Mouse (Mus musculus): ENCODE measurements at regions not wholly inside any gene's neighbourhood (a gene's known extent, or its start where the extent isn't known, plus 50 kb on each side); places are given as distances from the start of the nearest gene placed in this dataset.

DNA sequence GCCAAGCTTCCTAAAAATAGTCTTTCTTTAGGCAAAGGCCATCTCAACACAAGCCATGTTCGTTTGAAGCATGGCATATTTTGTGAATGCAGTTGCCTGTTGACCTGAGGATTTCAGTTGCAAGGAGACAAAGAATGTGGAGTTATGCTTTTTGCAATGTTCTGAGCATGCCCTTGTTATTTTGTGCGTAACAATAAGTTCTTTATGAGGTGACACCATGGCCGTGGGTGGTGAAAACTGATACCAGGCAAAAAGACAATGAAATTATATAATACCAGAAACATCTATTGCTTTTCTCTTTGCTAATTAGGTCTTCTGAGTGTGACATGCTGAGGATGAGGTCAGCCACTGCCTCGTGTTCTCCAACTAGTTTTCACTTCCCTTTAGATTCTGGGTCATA lies 236.4 kb downstream of the Ttc32 start:
- no peak for DNase-seq (ENCODE audit: low spot score)

DNA sequence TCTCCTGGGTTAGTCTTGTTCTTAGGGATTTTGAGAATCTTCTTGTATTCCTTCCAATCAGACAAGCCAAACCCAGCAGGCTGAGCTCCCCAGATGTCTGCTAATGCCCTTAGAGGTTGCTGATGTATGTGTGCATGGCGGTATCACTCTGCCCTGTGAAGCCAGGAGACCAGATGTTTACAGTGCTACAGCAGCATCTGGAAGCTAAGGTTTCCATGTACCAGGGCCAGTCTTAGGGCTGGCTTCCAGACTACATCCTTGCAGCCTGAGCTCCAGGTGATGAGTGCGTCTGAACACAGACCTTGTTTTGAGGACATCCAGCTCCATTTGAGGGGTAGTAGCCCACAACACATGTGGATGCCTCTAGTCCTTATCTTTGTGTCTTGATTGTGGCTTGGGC lies 241.7 kb downstream of the Ttc32 start:
- DNase-seq (ENCODE audit: low spot score) = no peak

- no peak for DNase-seq (ENCODE audit: low spot score)
Measured at GRCm38 (mm10) chr12:9274181-9274580, 244.4 kb downstream of the Ttc32 start.

GRCm38 (mm10) chr12:9275697-9276096 lies 245.9 kb downstream of the Ttc32 start:
- no peak for DNase-seq (ENCODE audit: low spot score)

DNA sequence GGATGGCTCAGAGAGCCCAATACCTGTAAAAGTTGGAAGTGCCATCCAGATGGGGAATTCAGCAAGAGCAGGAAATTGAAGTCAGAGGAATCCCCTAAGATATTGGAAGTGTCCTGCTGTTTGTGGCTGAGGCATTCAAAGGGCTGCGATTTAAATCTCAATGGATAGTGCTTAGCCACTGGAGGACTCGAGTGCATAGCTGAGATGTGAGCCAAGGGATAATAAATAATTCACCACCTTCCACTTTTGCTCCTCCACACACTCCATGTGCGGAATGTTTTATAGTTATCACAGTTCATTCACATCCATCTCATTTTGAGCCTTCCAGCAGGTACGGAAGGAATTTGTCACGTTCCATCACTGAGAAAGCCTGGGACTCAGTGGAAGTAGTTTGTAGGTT lies 248.9 kb downstream of the Ttc32 start:
- no peak for DNase-seq (ENCODE audit: low spot score)

GRCm38 (mm10) chr12:9279893-9280605 lies 250.3 kb downstream of the Ttc32 start:
- DNase-seq (ENCODE audit: low spot score) = no peak

DNA sequence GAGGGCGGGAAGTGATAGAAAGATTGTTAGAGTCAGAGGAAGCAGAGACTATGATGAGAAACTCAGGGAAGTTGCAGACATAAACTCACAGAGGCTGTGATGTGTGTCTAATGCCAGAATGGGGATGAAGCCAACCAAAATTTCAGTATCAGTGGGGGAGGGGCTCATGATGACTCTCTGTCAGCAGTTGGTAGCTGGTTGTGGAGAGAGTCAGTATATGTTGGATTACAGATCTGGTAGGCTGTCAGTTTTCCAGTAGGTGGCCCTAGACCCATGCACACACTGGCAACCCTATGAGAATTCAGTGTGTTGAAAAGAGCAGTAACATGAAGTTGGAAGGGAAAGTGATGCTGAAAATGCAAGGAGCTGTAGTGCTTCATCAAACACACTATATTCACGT lies 257.5 kb downstream of the Ttc32 start:
- DNase-seq (ENCODE audit: low spot score) = no peak

- DNase-seq (ENCODE audit: low spot score) = no peak
Measured at GRCm38 (mm10) chr12:9292656-9293055, 262.9 kb downstream of the Ttc32 start.

DNA sequence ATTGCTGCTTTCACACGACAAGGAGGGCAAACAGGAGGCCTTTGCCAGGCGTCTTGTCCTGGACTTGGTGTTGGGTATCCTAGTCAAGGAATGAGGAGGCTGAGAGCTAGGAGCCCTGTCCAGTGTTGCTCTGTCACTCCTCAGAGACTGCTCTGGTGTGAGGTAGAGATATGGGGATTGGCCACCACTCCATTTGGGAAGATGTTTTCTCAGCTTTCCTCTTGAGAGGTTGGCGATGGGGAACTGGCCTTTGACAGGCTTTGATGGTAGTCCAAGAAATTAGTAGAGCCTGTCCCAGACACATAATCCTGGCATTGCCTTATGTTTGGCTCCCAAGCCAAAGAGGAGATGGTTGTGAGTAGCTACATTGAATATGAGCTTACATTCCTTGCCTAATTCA lies 265.4 kb downstream of the Ttc32 start:
- DNase-seq (ENCODE audit: low spot score) = no peak

DNA sequence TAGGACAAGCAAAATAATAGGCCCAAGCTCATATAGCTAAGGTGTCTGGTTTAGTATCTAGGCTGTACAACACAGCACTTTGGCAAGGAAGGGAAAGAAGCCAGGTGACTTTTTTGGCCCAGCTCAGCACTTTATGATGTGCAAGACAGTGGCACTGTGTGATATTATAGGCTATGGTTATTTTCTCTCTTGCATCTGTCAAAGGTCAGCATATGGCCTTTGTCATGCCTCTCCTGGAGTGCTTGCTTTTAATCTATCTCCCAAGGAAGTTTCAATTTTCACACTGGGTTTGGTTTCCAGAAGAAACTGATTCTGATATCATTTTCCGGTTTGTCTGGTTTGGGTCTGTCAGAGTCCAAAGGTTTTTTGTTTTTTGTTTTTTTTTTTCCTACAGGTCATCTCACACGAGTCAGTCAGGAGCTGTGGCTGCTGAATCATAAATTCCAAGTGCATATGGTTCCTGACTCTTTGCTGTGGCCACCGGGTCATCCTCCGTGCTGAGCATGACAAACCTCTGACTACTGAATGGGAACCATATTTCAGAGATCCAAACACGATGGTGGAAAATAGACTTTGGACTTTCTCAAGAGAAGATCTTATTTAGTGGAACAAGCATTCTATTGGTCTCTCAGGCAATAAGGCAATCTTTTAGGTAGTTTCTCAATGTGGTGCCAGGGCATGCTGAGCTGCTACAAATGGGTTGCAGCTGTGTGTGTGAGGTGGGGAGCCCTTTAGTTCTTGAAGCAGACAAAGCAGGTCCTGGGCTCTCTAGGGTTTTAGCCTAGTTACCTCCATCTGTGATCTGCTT lies 269.3 kb downstream of the Ttc32 start:
- no peak for DNase-seq (ENCODE audit: low spot score)

DNA sequence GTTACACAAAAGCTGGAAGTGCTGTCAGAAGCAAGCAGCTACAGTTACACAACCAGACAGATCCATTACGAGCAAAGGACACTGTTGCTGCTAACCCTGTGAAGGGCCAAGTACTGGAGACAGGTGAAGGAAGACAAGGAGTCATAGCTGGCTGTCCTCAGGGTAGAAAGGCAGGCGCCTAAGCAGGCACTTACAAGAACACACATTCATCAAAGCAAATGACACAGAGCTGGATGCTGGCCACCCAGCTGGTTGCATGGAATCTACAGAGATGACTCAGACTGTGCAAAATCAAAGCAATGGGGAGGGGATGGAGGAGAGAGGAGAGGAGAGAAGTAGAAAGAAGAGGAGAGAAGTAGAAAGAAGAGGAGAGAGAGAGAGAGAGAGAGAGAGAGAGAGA lies 265.8 kb upstream of the Osr1 start:
- no peak for DNase-seq (ENCODE audit: low spot score)

DNA sequence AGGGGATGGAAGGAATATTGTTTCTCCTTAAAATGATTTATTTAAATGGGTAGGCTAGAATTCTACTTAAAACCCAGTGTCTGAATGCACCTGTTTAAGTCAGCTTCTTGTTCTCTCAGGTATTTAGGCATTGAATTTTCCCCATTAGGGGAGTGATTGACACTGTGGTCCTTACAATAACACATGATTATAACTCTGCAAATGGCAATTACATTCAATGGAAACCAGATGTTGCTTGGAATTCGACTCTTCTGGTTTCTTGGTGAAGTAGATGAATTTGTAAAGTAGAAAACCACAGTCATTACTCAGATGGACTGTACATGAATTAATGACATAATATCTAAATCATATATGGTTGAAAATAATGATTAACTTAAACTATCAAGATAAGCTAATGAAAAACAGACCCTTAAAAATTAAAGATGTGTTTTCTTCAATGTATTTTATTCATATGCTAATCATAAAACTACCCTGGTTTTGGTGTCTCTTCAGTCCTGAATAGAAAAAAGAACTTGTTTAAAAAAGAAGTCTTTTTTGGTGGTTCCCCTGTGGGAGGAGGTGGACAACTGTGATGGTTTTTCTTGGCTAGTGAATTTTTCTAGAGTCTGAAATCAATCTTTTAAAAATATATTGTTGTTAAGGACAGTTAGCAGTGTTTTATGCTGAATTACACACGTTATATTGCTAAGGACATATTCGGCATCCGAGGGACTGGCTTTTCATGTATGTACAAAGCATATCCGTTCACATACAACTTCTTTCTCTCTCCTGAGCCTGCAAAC lies 231.8 kb upstream of the Osr1 start:
- DNase-seq (ENCODE audit: low spot score) = no peak

DNA sequence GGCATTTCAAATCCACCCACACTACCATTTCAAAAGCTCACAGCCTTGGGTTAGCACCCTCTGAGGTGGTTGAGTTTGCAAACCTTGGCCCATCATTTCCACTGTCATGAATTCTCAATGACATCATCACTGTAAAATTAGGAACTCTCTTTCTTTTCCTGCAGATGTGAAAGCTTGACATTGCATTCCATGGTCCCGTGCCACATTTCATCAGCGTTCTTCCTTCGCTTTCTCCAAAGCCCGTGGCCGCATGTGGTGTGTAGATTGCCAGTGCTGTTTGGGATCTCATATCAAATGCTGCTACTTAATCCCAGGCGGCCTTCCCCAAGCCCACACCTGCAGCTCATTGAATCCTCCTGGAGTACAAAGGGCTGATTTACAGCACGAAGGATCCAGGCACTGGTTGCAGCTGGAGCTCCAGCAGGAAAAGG lies 231.1 kb upstream of the Osr1 start:
- DNase-seq (ENCODE audit: low spot score) = no peak

- DNase-seq (ENCODE audit: low spot score) = no peak
Measured at GRCm38 (mm10) chr12:9340769-9341168, 229.1 kb upstream of the Osr1 start.

GRCm38 (mm10) chr12:9345359-9345758 lies 224.6 kb upstream of the Osr1 start:
- DNase-seq (ENCODE audit: low spot score) = no peak

DNA sequence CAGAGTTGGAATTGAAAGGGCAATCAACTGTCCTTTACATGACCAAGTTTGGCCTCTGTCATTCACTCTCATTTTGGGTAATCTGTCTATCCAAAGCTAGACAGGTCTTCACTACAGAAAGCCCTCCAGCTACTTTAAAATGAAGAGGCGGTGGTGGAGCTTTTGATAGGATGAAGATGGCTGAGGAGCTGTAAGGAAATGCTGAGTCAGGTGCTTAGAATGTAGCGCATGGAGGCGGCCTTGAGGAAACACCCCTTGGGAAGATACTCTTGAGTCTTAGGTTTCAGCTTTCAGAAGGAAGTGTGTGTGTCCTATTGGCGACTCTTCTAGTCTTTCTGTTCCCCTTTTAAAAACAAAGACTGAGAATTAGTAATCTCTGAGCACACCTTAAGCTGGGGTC lies 214.4 kb upstream of the Osr1 start:
- DNase-seq (ENCODE audit: low spot score) = no peak

GRCm38 (mm10) chr12:9357856-9358255 lies 212.1 kb upstream of the Osr1 start:
- no peak for DNase-seq (ENCODE audit: low spot score)

DNA sequence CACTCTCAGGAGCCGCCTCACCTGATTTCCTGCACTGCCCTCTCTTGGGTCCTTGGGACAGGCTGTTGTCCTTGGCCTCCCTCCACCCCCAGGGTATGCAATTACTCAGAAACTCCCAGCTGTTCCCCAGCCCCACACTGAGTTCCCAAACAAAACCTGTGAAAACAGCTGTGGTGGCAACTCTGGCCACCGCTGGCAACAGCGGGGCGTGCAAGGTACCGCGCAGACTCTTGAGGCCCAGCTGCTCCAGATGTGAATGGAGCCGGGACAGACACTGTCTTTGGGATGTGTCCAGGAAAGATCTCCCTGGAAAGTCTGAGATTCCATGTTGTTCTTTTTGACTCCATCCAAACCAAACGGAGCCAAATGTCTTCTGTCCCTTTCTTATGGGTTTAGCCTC lies 211.0 kb upstream of the Osr1 start:
- DNase-seq (ENCODE audit: low spot score) = no peak

DNA sequence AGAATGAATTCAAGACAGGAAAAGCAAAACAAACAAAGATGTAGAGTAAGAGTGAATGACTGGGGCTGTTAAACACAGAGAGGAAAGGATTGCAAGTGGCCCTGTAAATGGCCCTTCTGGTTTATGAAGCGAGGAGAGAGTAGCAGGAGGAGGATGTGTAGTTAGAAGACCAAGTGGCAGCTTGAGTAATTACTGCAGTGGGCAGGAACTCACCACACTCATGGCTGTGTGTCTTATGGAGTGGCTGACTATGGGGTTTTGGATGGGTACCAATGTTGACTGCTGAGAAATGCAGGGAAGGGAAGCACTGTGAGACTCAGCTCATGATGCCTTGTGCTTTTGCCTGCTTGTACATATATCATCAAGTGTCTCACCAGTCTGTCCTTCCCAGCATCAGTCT lies 204.0 kb upstream of the Osr1 start:
- DNase-seq (ENCODE audit: low spot score) = no peak

DNA sequence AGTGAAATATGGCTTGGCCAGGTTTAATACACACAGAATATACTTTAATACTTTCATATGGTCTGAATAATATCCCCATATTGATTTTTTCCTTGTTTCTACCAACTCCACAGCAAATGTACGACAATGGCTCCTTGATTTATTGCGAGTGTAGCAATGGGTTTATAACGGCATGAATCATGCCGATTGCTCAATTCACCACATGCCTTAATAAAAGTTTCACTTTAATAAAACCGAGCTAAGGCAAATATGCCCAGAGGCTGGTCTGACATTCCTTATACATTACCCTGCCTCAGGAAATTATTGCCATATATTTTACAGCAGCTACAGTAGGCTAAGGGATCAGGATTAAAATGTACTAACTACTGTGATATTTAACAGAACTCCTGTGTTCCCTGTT lies 201.2 kb upstream of the Osr1 start:
- no peak for DNase-seq (ENCODE audit: low spot score)

- no peak for DNase-seq (ENCODE audit: low spot score)
Measured at GRCm38 (mm10) chr12:9401956-9402355, 168.0 kb upstream of the Osr1 start.

DNA sequence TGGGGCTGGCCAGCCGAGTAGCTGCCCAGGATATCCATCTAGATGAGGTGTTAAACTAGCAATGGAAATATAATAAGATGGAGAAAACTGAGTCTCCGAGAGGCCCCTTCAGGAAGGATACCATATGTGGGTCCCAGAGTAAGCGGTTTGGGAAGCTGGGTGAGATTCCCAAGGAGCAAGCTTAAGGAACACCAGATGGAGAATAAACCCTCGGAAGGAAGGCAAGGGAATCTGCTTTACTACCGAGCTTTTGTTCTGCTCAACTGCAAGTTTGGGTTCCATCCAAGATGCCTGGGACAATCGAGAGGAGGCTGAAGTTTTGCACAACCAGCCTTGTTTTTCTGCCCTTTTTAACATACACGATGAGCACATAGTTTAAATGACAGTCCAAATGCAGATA lies 164.9 kb upstream of the Osr1 start:
- no peak for DNase-seq (ENCODE audit: low spot score)

DNA sequence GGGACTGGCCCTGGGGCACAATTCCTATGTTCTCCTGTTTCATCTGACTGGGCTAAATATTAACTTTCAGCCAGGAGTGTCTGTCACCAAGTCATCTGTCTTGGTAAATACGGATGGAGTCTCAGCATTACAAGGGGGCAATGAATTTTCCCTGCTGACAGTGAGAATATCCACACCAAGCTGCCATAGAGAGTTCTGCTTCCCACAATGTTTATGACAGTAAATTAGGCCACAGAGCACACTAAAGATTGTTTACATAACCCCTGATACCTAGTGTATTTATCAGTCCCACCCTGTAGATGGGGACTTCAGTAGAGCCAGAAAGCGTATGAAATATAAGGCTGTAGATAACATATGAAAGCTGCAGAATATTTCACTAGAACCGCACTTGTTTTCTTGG lies 150.6 kb upstream of the Osr1 start:
- DNase-seq (ENCODE audit: low spot score) = no peak

All from urinary bladder, adult 2 months (tissue).